Mouse (Mus musculus) activated CD4-positive, CD25-positive, alpha-beta regulatory T cell, adult 4 months (primary cell): ENCODE results near the gene Itprip. TPM values are rescaled to one million over a fixed set of nuclear protein-coding genes. Genes with fewer than 3 reads are reported as not detected.

Experiments
- ATAC-seq: one replicate; pipeline ENCODE4 v1.8.0; 2017
- polyA plus RNA-seq, 2 experiments: library from polyadenylated mRNA; unstranded; fragments of 100-300 nt; shearing (Covaris generic); gene quantifications; one replicate each; pipeline ENCODE4 v1.2.1; 2017

Gene Itprip
- polyA plus RNA-seq = 10 to 100 TPM in 1 of 2 experiments, 1 to 10 TPM in 1; 6.2 to 11.9 TPM

DNA sequence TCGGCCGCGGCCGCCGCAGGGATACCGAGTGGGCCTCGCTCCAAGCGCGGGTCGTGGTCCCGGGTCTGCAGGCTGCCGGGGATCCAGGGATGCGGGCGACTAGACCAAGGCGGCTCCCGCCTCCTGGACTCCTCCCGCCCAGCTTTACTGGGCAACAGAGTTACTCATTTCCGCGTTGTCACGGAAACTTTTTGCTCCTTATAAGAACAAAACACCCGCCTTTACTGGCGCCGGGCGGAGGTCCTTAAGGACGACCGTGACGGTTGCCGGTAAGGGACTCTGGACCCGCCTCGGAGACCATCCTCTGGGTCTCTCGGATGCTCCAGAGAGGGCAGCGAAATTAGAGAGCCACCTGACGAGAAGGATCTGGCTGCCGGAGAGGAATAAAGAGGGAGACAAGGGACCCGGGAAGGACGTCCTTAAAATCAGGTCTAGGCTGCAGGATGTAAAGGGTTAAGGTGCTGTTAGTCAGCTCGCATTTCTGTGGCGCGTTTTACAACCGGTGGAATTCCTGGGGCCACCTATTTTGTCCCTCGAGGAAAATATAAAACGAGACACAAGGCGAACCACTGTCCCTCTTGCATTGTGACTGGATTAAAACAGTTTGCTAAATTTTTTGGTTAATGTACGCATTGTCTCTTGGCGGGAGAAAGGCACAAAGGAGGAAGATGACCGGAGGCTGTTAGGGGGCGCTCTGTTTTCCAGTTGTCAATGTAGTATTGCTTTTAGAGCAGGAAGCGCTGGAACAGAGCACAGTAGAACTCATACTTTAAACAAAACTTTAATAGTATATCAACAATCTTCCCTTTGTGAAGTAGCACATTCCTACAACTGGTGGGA is at the start of gene Itprip, which contains the start of gene Cfap43:
Gene Itprip, minus strand, starts transcription at position 174 of the 840 bp plus-strand sequence.
Gene Cfap43, minus strand, starts transcription at position 162 of the 840 bp plus-strand sequence.
- peak; percentile 76 for ATAC-seq

DNA sequence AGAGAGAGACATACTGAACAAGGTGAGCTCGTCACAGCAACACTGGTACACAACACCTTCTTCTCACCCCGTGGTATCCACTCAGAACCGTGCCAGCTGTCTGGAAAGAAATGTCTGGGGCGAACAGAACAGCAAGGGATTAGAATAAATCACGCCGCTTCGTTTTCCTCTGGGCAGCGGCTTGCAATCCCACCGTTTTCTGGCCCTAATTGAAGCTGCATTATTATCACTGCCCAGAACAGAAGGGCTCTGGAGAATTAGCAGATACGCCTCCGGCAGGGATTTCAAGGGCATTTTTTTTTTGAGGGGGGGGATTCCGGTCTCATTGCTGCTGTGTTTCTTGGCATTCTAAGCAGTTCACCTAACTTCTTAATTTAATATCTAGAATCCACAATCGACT is 39.1 kb upstream of the Itprip start:
- ATAC-seq = no peak

DNA sequence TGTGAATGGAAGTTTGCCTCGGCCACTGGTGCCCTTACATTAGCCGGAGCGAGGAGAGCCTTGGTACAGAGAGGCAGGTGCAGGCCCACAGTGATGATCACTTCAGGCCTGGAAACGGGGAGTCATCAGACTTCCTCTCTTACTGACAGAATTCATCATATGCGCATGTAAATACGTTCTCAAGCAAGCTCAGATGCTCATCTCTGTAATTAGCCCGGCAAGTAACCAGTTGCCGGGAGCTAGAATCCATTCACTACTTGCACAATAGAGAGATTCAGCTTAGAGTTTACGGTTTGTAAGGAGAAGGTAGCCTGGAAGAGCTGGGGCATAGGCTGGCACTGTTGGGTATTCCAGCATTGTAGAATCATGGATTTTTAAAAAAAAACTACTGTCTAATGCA is 34.1 kb upstream of the Itprip start:
- no peak for ATAC-seq

DNA sequence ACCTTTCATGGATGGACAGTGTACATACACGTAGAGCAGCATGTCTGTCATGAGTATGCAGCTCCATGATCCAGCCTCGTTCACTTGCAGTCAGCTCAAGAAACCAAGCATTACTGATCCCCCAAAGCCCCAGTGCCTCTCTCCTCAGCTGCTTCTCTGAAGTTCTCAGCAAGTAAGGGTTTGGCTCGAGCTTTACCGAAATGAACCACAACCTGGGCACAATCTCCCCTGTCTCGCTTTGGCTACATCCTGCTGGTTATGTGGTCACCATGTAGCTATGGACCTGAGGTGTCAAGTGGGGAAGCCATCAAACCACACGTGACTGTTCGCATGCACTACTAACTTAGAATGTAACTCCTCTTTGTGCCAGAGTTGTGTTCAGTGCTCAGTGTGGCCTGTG is 31.8 kb upstream of the Itprip start:
- ATAC-seq = no peak

DNA sequence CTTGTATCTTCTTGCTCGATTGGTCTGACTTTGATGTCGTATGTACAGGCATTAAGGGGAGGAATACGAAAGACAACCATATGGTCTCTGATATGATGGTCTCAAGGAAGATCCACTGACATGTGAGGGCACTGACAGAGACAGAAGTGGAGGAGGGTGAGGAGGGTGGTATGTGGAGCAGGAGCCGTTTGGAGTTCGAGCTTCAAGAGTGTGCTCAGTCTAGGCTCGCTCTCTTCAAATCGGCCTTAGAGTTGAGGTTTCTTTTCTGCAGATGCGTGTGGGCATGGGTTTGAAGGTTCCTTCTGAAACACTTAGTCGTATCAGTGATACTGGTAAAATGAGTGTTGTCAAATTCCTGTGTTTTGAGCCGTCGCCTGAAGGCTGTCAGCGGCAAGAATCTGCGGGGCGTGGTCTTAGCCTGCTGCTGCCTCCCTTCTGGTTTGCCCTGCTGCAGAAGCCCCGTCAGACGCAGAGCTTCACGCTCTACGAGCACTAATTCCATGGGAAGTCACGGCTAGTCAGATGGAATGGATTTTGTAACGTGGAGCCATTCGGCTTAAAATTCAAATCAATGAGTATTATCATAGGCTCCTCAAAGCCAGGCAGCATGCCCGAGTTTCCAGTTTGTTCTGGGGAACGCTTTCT is 27.8 kb upstream of the Itprip start:
- no peak for ATAC-seq

DNA sequence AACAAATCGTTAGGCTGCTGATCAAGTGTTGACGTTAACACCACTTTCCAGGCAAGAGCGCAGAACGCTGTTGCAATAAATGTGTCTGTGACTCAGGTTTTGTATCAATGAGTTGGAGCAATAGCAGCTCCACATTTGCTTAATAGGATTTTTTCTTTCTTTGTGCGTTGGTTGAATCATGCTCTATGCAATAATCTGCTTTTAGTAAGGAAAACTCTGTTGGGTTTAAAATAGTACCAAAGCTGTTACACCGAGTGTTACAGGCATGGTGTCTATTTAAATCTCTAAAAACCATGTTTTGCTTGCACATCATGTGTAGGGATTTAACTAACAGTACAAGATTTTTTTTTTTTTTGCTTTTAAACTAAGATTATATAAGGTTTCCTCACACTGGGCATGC is 20.3 kb upstream of the Itprip start:
- ATAC-seq = no peak

DNA sequence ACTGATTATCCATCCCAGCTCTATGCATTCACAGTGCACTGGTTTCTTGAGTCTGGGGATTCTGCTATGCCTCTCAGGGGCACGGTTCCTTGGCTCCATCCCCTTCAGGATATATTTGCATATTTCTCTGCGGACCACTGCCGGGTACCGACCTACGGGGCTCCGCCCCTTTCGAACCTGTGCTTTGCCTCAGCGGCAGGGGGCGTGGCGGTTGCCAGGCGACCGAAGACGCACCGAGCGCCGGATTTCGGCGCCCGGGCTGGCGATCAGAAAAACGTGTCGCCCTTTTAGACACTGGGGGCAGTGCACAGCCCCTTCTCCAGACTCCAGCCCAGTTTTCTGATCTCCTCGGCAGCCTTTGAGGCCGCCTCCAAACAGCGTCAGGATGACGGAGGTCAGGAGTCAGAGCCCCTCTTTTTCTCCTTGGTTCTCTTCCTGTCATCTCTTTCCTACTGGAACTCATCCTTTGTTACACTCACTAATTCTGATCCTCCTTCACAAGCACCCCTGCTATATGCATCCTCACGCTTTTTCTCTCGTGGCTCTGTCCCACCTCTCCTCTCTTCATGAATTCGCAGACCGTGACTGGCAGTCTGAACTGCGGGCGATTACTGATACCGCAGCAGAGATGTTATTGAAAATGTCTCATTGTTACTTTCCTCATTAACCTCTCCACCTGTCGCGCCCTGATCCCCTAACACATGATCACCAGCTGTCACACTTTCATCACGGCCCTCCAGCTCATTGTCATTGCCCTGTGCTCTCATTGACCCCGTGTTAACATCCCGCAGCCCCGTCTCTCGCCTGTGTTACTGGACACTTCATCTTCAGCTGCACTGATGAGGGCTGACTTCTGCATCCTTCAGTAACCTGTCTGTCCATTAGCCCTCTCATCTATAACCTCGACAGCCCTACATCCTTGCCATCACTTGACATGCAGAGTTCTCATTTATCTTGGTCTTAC is 18.6 kb upstream of the Itprip start, which contains the start of gene Cfap58:
Gene Cfap58, plus strand, starts transcription at position 233 of the 964 bp plus-strand sequence.
- peak; percentile 91 for ATAC-seq

DNA sequence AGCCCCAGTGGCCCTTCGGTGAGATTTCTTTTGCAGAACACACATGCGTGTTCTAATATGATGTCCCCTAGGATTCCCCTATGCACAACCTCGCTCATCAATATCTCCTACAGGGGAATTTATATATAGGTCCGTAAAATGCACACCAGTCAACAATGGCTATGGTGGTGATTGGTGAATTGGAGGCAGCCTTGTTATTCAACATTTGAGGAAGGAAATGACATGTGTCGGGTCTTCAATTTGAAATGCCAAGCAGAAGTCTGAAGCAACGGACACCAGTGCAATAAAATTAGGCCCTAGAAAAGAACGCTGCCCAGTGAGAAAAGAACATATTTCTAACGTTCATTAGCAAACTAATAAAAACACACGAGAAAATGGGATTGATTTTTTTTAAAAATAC is 17.8 kb upstream of the Itprip start:
- no peak for ATAC-seq

DNA sequence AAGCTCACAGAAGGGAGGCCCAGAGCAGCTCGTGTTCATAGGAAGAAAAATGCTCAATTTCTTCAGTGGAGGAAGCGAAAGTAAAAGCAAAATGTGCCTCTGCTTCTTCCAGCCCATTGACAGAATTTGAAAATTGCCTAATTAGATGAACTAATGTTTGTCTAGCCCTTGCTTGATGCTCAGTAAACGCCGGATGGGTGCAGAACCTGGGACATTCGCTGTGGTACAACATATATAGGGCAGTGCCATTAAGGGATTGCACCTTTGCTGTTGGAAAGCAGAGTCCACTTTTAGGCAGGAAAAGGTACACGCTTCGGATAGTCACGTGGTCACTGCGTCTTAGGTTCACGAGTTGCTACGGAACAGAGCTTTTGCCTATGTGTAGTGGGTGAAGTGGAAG is 17.4 kb upstream of the Itprip start:
- ATAC-seq = no peak

DNA sequence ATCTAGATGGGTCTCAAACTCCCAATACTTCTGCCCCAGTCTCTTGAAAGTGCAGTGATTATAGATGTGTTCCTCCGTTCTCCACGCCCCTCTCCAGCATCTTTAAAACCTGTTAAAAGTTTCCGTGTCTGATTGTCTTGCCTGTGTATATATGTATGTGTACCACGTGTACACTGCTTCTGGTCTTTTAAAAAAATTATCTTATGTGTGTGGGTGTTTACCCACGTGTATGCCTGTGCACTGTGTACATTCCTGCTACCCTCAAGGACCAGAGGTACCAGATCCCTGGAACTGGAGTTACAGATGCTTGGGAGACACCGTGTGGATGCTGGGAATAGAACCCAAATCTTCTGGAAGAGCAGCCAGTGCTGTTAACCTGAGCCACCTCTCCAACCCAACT is 16.4 kb upstream of the Itprip start:
- ATAC-seq = no peak

DNA sequence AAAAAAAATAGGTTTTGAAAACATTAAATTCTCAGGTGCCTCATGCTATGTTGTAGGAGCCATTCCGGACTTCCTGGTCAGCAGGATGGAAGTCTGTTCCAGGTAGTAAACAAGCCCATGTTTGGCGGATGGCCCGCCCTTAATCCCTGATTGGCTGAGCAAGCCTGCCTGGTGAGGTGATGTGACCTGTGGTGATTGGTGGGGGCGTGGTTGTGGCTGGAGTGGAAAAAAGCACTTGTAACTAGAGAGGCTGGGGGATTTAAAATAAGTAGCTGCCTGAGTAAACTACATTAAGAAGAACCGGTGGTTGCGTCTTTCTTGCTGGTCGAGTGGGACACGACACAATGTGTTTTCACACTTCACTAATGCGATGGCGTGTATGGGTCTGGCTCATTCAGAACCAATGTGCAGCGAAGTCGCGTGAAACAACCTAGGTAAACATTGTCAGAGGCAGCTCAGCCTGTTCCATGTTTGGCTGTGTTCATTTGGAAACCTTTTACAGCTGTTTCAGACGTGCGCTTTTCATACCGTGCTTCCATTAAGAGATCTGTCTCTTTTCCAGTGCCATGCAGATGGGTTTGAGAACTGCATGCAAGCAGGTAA is 15.6 kb upstream of the Itprip start:
- ATAC-seq = no peak

DNA sequence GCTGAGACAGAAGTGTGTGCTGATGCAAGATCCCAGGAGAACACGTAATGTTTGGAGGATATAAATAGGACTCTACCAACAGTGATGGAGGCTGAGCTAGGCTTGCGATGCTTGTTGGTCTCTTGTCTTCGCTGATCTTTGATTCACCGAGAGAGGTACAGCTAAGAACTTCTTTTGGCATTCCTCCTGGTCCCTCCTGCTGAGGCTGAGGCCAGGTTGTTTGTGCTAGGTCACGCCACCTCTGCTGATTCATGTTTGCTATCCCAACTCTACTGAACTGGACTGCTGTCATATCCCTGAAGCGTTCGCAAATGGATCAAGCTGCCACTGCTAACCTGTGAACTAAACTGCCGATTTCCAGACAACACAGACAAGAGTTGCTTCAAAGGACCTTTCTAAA is 15.0 kb upstream of the Itprip start:
- no peak for ATAC-seq

DNA sequence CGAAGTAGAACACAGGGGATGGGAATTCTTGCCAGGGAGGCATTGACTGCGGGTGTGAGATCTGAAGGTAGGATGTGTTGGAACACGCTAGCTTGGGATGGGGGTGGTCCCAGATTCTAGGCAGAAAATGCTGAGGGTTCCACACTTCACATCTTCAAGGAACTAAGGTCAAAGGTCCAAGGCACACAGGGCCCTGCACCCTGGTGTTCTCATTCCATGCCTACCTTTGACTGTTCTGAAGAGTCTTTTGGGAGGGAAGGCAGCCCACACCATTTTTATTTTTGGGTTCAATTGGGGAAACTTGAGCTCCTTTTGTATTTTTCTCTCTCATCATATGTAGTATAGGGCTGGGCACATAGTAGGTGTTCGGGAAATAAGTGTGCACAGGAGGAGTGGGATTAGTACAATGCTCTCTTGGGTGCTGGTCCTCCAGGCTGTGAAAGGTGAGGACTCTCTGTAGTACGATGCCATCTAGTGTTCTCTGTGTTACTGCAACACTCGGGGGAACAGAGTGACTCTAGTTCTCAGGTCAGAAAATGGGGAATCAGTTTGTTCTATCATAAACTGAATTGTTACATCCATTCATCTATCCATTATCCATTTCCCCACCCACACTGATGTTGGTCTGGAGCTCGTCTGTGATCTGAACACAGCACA is 13.0 kb upstream of the Itprip start:
- peak; percentile 89 for ATAC-seq

DNA sequence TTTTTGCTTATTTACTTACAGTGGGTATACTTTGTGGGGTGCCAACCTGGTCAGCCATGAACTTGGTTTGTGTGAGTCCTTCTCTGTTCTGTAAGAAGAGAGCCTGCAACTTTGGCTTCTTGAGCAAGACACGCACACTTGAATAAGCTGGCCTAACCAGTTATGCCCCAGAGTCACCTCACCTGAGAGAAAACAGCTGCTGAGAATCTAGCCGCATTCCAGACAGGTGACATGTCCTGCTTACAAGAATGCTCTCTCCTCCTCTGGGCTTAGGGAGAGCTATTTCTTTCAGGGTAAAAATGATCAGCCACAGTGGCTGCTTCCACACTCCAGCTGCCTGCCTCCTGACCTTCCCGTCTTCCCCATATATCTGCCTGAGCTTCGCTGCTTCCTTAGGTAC is 9.9 kb upstream of the Itprip start:
- no peak for ATAC-seq

DNA sequence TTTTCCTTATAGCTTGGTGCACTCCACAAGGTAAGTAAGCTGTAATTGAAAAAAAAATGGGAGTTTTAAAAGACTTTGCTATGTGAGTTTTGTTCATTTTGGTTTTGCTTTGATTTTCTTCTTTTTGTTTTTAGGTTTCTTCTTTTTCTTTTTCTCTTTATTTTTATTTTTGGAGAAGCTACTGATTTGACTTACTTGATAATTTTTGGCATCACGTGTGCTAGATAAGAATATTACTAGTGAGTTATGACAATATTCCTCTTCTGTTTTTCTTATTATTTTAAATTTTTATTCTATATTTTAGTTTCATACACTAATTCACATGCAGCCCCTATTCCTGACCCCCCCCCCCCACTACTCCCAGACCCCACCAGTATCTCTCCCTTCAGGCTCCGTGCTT is 7.9 kb upstream of the Itprip start:
- ATAC-seq = no peak

DNA sequence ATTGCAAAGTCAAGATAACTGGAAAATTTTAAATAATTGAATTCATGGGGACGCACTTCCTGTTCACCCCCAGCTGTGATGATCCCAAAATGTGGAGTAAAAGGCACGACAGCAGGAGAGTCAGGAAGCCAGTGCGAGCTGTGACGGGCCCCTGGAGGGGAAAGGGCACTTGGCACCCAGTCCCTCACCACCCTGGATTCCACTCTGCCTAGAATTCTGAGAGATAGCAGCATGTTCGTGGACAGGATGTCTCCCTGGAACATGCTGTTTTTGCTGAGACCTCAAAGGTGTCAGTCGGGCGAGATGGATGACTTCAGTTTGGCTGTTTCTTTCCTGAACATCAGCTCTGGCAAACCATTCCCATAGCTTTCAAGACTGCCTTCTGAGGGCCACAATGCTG is 6.7 kb upstream of the Itprip start:
- ATAC-seq = no peak

DNA sequence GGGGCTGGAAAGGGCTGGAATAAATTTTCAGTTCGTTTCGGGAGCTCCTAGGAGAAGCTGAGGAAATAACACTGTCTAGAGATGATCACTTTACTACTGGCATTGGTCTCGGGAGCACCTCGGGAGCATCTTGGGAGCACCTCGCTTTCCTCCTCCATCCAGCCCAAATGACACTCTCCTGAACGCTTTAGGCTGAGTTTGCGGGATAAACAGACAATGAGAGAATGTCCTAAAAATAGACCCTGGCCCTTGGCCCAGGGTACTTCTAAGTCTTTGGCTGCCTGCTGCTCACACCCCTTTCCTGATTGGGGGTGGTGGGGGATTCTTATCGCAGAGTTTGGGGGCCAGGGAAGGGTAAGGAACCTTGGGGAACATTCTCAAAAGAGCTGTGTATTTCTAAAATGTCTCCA is 872 bp upstream of the Itprip start:
- ATAC-seq = no peak

DNA sequence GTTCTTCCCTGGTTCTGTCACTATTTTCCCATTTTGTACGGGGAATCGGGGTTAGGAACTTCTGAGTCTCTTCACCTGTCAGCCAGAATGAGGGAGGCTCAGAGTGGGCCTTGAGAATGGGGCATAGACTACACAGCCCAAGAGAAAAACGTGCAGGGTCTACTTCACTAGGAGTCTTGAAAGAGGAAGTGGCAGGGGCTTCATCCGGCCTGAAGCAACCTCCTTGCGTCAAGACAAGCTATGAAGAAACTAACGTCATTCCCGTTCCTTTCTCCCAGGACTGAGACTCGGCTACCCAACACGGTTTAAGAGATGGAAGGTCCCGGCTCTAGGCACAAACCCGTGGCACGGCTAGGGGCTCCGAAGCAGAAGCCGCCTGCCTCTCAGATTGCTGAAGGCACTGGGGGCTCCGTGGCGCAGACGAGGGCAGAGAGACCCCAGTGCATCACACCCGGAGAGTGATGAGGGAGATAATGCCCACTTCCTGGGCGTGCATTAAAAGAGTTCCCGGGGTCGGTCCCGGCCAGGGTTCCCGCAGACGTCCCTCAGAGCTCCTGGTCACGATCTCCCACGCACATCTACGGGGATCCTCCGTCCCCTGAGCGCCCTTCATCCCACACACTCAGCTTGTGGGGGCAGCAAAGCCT is 521 bp downstream of the Itprip start:
- ATAC-seq = peak; percentile 40

DNA sequence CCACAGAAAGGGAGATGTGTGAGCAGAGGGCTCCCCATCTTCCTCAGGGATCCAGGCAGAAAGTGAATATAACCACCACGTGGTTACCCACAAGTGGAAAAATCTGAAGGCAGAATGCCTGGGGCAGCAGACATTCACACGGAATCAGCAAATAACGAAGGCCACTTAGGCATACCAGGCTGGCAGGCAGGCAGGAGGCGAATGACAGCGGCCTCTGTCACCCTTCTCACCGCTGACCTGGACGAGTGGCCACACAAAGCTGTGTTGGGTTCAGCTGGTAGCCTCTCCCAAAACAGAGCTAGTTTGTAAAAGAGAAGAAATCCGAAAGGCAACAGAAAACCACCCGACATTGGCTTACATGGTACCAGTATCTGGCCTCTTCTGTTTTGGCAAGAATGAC is 1.1 kb downstream of the Itprip start:
- no peak for ATAC-seq

DNA sequence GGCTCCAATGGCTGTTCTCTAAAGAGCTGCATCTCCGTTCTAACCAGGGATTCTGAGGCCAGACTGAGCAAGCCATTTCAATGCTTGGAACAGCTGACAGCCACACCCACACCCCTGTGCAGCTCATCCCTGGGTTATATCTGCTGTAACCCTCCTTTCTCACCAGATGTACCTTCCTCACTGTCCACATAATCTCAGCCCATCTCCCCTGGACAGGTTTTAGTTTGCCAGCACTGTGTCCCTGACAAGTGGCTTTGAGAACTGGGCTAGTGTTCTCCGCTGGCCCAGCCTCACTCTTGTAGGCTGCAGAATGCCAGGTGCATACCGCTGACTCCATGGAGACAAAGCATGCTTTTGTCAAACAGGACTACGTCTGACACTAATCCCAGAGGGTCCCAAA is 1.7 kb downstream of the Itprip start:
- no peak for ATAC-seq

DNA sequence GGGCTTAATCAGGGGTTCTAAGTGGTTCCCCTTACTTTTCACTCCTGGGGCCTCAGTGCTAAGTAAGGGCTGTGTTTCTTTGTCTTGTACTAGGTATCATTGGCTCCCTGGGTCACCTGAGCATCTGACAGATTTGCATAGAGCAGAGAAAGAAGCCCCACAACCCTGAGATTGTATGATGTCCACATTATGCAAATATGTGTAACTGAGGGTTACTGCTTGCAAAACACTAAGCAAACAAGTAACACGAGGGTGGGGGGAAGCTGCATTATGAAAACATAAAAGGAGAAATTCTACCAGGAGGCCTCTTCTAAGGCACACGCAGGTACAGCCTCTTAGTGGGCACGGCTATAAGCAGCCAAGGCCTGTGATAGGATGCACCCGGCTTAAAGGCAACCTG is 3.8 kb downstream of the Itprip start:
- peak; percentile 24 for ATAC-seq
